In the genomic region with DNA sequence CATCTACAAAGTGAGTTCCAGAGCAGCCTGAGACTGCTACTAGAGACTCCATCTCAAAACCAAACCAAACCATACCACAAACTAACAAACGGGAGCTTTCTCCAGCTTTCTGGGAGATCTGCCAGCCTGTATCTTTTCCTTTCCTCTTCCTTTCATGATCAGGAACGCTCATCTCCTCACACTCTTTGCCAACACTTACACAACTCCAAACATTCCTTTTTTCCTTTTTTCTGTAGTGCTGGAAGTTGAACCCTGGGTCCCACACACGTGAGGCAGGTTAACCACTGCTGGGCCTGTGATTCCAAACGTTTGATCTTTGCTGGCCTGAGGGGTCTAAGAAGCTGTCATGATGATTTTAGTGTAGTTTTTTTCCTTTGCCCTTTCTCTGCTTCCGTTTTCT, we compare ENCODE assay signal across 13 mouse cellular contexts. TPM values are rescaled to one million over a fixed set of nuclear protein-coding genes. Genes with fewer than 3 reads are reported as not detected.
DNase-seq lines count a peak whose midpoint lies in the region; ATAC-seq lines count a peak whose summit lies in the region.
"Had no signal": no experiment of that assay in that cellular context is flagged by ENCODE, and none has a peak within 500 bp of the region (broad histone marks: within the 10 kb centered on the region; RNA-seq: fewer than 3 reads in every experiment).

No protein-coding gene starts in this region.

- 58% methylated on average over 5 of the region's 5 CpGs for WGBS in forebrain, embryonic 14.5 days
- 45% methylated on average over 5 of the region's 5 CpGs for WGBS in forebrain, embryonic 16.5 days
- WGBS in lung, embryonic 15.5 days: 8% methylated on average over 5 of the region's 5 CpGs
- WGBS in kidney, embryonic 15.5 days: 38% methylated on average over 5 of the region's 5 CpGs
- 29% methylated on average over 5 of the region's 5 CpGs for WGBS in macrophage (ENCODE audit: missing documents)

- H3K4me1 ChIP-seq in forebrain, embryonic 14.5 days (ENCODE audit: control insufficient read depth, insufficient read depth, low read length): peaks cover 3% of the 10 kb centered on the region
- peaks cover 6% of the 10 kb centered on the region for H3K4me1 ChIP-seq in forebrain, embryonic 16.5 days (replicated peaks; ENCODE audit: control insufficient read depth, insufficient read depth, low read length)
- H3K4me1 ChIP-seq in lung, embryonic 15.5 days: peaks cover 25% of the 10 kb centered on the region
- peaks cover 21% of the 10 kb centered on the region for H3K4me1 ChIP-seq in kidney, embryonic 15.5 days

- H3K79me2 ChIP-seq in macrophage (ENCODE audit: inconsistent target): no peaks in the 10 kb centered on the region

- no peak overlapping the region for H3K9ac ChIP-seq in forebrain, embryonic 14.5 days (ENCODE audit: low read length)
- no peak overlapping the region for H3K9ac ChIP-seq in forebrain, embryonic 16.5 days (replicated peaks; ENCODE audit: low read depth, low read length)
- H3K9ac ChIP-seq in lung, embryonic 15.5 days: no peak overlapping the region
- no peak overlapping the region for H3K9ac ChIP-seq in kidney, embryonic 15.5 days
- H3K9ac ChIP-seq: neural tube, embryonic 13.5 days had no signal

- H3K36me3 ChIP-seq in forebrain, embryonic 14.5 days (ENCODE audit: control insufficient read depth, insufficient read depth, low read length): no peaks in the 10 kb centered on the region
- no peaks in the 10 kb centered on the region for H3K36me3 ChIP-seq in forebrain, embryonic 16.5 days (ENCODE audit: control insufficient read depth, insufficient read depth)
- H3K36me3 ChIP-seq in lung, embryonic 15.5 days: no peaks in the 10 kb centered on the region
- no peaks in the 10 kb centered on the region for H3K36me3 ChIP-seq in kidney, embryonic 15.5 days
- 0 out of 2 replicates have a peak, but pooled peaks cover 3% of the 10 kb centered on the region for H3K36me3 ChIP-seq in macrophage (ENCODE audit: inconsistent target)

- no peaks in the 10 kb centered on the region for H3K27me3 ChIP-seq in forebrain, embryonic 14.5 days (replicated peaks; ENCODE audit: control insufficient read depth, insufficient read depth, low read length)
- no peaks in the 10 kb centered on the region for H3K27me3 ChIP-seq in forebrain, embryonic 16.5 days (replicated peaks; ENCODE audit: control insufficient read depth, insufficient read depth, low read length)
- H3K27me3 ChIP-seq in lung, embryonic 15.5 days: no peaks in the 10 kb centered on the region
- H3K27me3 ChIP-seq in kidney, embryonic 15.5 days: no peaks in the 10 kb centered on the region
- H3K27me3 ChIP-seq: neural tube, embryonic 13.5 days had no signal

- no peak overlapping the region for H3K4me2 ChIP-seq in forebrain, embryonic 14.5 days (ENCODE audit: low read length)
- H3K4me2 ChIP-seq in forebrain, embryonic 16.5 days (ENCODE audit: low read length): no peak overlapping the region
- no peak overlapping the region for H3K4me2 ChIP-seq in lung, embryonic 15.5 days
- no peak overlapping the region for H3K4me2 ChIP-seq in kidney, embryonic 15.5 days
- H3K4me2 ChIP-seq: neural tube, embryonic 13.5 days had no signal

- no peak overlapping the region for H3K4me3 ChIP-seq in forebrain, embryonic 14.5 days (ENCODE audit: low read depth, low read length)
- no peak overlapping the region for H3K4me3 ChIP-seq in forebrain, embryonic 16.5 days (replicated peaks; ENCODE audit: low read length)
- H3K4me3 ChIP-seq in lung, embryonic 15.5 days: no peak overlapping the region
- H3K4me3 ChIP-seq in kidney, embryonic 15.5 days (replicated peaks): no peak overlapping the region
- no peak overlapping the region for H3K4me3 ChIP-seq in macrophage (ENCODE audit: inconsistent target)
- H3K4me3 ChIP-seq: erythroblast, embryonic 14.5 days; neural tube, embryonic 13.5 days had no signal

- H3K9me3 ChIP-seq in forebrain, embryonic 14.5 days (replicated peaks; ENCODE audit: control insufficient read depth, low read length): no peaks in the 10 kb centered on the region
- no peaks in the 10 kb centered on the region for H3K9me3 ChIP-seq in forebrain, embryonic 16.5 days (ENCODE audit: control insufficient read depth, low read length)
- H3K9me3 ChIP-seq in lung, embryonic 15.5 days: no peaks in the 10 kb centered on the region
- no peaks in the 10 kb centered on the region for H3K9me3 ChIP-seq in kidney, embryonic 15.5 days (replicated peaks)
- H3K9me3 ChIP-seq: neural tube, embryonic 13.5 days had no signal

- H3K27ac ChIP-seq in forebrain, embryonic 14.5 days (ENCODE audit: low read depth, low read length): no peak overlapping the region
- H3K27ac ChIP-seq in forebrain, embryonic 16.5 days (ENCODE audit: low read length): no peak overlapping the region
- peak overlapping the region; percentile 43 for H3K27ac ChIP-seq in lung, embryonic 15.5 days
- H3K27ac ChIP-seq in kidney, embryonic 15.5 days: peak overlapping the region; percentile 64
- H3K27ac ChIP-seq in macrophage: peak overlapping the region; percentile 72
- H3K27ac ChIP-seq: hindbrain, postnatal 0 days; neural tube, embryonic 13.5 days had no signal

- DNase-seq in forebrain, embryonic 14.5 days (ENCODE audit: low spot score): peak; percentile 17
- no peak for DNase-seq in lung, postnatal 25 days (ENCODE audit: low spot score)
- DNase-seq in ovary, postnatal 14 days (ENCODE audit: low spot score): no peak
- DNase-seq: thymus, postnatal 4 days had no signal

- ATAC-seq in forebrain, embryonic 14.5 days: no peak
- no peak for ATAC-seq in forebrain, embryonic 16.5 days
- no peak for ATAC-seq in lung, embryonic 15.5 days (ENCODE audit: borderline replicate concordance, extremely low read depth, low FRiP score, low TSS enrichment)
- no peak for ATAC-seq in kidney, embryonic 15.5 days (replicated peaks; ENCODE audit: low FRiP score)
- ATAC-seq in activated CD4-positive, CD25-positive, alpha-beta regulatory T cell, adult 4 months: no peak
- ATAC-seq: hindbrain, postnatal 0 days; midbrain, embryonic 16.5 days had no signal

RNA-seq across cellular contexts. Expression of a gene that starts 42.9 kb away (rescaled TPM):
- 4,517 and 5,265 TPM in 2 replicates for polyA plus RNA-seq in forebrain, embryonic 14.5 days (2014; fragmentation: Nextera tagmentation; extraction: Ambion mirVana)
- polyA plus RNA-seq in forebrain, embryonic 16.5 days (2015; fragmentation: Nextera tagmentation; extraction: Ambion mirVana): 3,742 and 4,125 TPM in 2 replicates
- polyA plus RNA-seq in lung, embryonic 15.5 days (2015; fragmentation: Nextera tagmentation; extraction: Ambion mirVana): 4,575 and 4,632 TPM in 2 replicates
- 4,779 and 4,974 TPM in 2 replicates for polyA plus RNA-seq in kidney, embryonic 15.5 days (2015; fragmentation: Nextera tagmentation; extraction: Ambion mirVana)
- 1,000 to 10,000 TPM in 11 of 26 experiments, 100 to 1,000 TPM in 15; 559 to 2,446 (median 950) TPM for total RNA-seq in macrophage (2018; cell fraction: chromatin; rRNA removed)
- total RNA-seq in macrophage (2018; cell fraction: cytosol; rRNA removed): 1,000 to 10,000 TPM; 2,865 to 8,643 (median 4,877) TPM
- 1,000 to 10,000 TPM; 1,048 to 3,060 (median 1,722) TPM for total RNA-seq in macrophage (2018; cell fraction: nucleus; rRNA removed)
- 6,779 to 7,082 TPM (median 6,969 TPM) in 3 replicates for polyA plus RNA-seq in macrophage (2018)
- polyA plus RNA-seq in activated CD4-positive, CD25-positive, alpha-beta regulatory T cell, adult 4 months (2017; shearing (Covaris generic)): over 10,000 TPM; 10,605 to 11,851 TPM

RNA-seq across cellular contexts. Expression of a gene that starts 56.0 kb away (rescaled TPM):
- polyA plus RNA-seq in forebrain, embryonic 14.5 days (2014; fragmentation: Nextera tagmentation; extraction: Ambion mirVana): 10.2 and 14.7 TPM in 2 replicates
- polyA plus RNA-seq in forebrain, embryonic 16.5 days (2015; fragmentation: Nextera tagmentation; extraction: Ambion mirVana): 16.6 and 18.2 TPM in 2 replicates
- polyA plus RNA-seq in lung, embryonic 15.5 days (2015; fragmentation: Nextera tagmentation; extraction: Ambion mirVana): 13.3 and 13.7 TPM in 2 replicates
- polyA plus RNA-seq in kidney, embryonic 15.5 days (2015; fragmentation: Nextera tagmentation; extraction: Ambion mirVana): 17.8 and 18.0 TPM in 2 replicates
- 100 to 1,000 TPM in 1 of 26 experiments, 10 to 100 TPM in 25; 16.8 to 108 (median 48.4) TPM for total RNA-seq in macrophage (2018; cell fraction: chromatin; rRNA removed)
- total RNA-seq in macrophage (2018; cell fraction: cytosol; rRNA removed): 10 to 100 TPM; 15.0 to 68.2 (median 32.7) TPM
- total RNA-seq in macrophage (2018; cell fraction: nucleus; rRNA removed): 100 to 1,000 TPM in 2 of 26 experiments, 10 to 100 TPM in 24; 22.2 to 122 (median 53.8) TPM
- 35.7 to 56.6 TPM (median 55.8 TPM) in 3 replicates for polyA plus RNA-seq in macrophage (2018)
- polyA plus RNA-seq in activated CD4-positive, CD25-positive, alpha-beta regulatory T cell, adult 4 months (2017; shearing (Covaris generic)): 10 to 100 TPM in 1 of 2 experiments, 1 to 10 TPM in 1; 9.3 to 11.3 TPM

Comparison
In these comparisons a context has a peak if more than half of its experiments do, and no peak if none do; other contexts are left out.
1. H3K27ac ChIP-seq: peak in lung, embryonic 15.5 days (single experiment), kidney, embryonic 15.5 days (single experiment) and macrophage (single experiment); none in forebrain, embryonic 14.5 days (single experiment) and forebrain, embryonic 16.5 days (single experiment).